Mouse (Mus musculus): ENCODE data around the gene Olfr1471. TPM values are rescaled to one million over a fixed set of nuclear protein-coding genes. Genes with fewer than 3 reads are reported as not detected.
"Not testable (repeated sequence)": the region's sequence is repeated elsewhere in the genome, so short reads cannot be mapped to it uniquely, and the experiment has no call there.

Olfr1471 gene
- total RNA-seq (2015; ENCODE audit: low replicate concordance) = not detected in 2 replicates
- total RNA-seq (2017; ENCODE audit: low replicate concordance) = not detected in 2 replicates

DNA sequence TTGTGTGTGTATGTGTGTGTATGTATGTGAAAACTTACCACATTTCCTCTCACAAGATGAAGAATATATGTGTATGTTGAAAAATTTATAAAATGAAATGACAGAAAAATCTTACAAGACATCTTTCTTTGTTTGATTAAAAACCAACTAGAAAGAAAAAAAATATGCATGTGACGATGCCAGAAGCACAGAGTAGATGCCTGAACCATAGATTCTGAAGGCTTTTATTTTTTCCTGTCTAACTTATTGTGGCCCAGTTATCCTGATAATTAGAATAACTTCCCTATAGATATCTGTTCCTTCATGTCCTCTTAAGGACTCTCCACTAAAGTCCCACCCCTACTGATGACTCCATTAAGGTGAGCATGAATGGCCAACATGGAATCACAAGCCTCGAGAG lies at the start of gene Olfr1471:
Gene Olfr1471, plus strand, starts transcription at position 301 of the 400 bp plus-strand sequence.
- ATAC-seq (replicated peaks; ENCODE audit: low FRiP score, poor library complexity, severe bottlenecking) = not testable (repeated sequence)

DNA sequence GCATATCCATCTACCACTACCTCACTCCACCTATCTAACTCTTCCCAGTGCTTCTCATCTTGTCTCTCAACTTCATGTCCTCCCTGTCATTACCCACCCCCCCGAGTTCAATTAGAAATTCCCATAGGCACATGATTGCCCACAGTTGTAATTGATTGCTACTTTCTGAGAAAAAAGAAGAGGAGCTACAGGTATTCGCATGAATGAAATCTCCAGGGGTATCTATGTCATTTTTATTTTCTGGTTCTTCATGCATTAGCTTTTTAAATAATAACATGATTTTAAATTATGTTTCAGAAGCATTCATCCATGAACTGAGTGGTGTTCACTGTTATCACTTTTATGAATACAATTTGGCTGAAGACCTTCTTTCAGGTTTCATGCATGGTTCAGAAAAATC lies 35.7 kb upstream of the Olfr1471 start, which contains the start of gene Olfr1469:
Gene Olfr1469, plus strand, starts transcription at position 301 of the 400 bp plus-strand sequence.
- no peak for ATAC-seq (replicated peaks; ENCODE audit: low FRiP score, poor library complexity, severe bottlenecking)

DNA sequence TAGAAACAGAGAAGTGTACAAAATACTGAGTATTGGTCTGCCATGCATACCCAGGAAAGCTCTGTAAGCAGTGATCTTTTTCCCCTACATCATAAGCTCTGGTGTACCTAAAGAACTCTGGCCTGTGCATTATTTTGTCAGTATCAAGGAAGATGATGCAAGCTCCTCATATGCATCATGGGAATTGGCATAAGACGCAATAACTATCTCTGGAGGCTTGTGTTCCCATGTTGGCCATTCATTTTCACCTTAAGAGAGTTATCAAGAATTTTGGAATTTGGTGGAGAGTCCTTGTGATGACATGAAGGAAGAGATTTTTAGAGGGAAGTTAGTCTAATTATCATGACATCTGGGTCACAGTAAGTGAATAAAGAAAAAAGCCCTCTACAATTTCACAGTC lies 12.8 kb downstream of the Olfr1471 start, which contains the start of gene Olfr1472:
Gene Olfr1472, minus strand, starts transcription at position 101 of the 400 bp plus-strand sequence.
- no peak for ATAC-seq (replicated peaks; ENCODE audit: low FRiP score, poor library complexity, severe bottlenecking)

DNA sequence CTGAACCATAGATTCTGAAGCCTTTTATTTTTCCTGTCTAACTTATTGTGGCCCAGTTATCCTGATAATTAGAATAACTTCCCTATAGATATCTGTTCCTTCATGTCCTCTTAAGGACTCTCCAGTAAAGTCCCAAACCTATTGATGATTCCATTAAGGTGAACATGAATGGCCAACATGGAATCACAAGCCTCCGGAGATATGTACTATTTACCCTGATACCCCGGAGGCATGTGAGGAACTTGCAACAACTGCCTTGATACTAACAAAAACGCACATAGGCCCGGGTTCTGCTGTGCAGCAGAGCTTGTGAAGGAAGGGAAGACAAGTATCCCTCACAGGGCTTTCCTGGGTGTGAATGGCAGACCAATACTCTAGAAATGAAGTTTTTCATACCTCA lies 26.1 kb downstream of the Olfr1471 start, which contains the start of gene Olfr1474:
Gene Olfr1474, plus strand, starts transcription at position 301 of the 400 bp plus-strand sequence.
- not testable (repeated sequence) for ATAC-seq (replicated peaks; ENCODE audit: low FRiP score, poor library complexity, severe bottlenecking)

- ATAC-seq (replicated peaks; ENCODE audit: low FRiP score, poor library complexity, severe bottlenecking) = no peak
Measured at GRCm38 (mm10) chr19:13480096-13480495, 36.9 kb downstream of the Olfr1471 start, which contains the start of gene Olfr1475. Gene Olfr1475 (minus strand): TSS chr19:13480196.

GRCm38 (mm10) chr19:13500246-13500645 lies 57.0 kb downstream of the Olfr1471 start, which contains the start of gene Olfr1477:
Gene Olfr1477 (plus strand): TSS chr19:13500546.
- ATAC-seq (replicated peaks; ENCODE audit: low FRiP score, poor library complexity, severe bottlenecking) = no peak

Other genes starting within 250 kb of the Olfr1471 start
- gene Olfr1463, start 212.1 kb upstream of the Olfr1471 start, total RNA-seq (2015; ENCODE audit: low replicate concordance) = not detected in 2 replicates
- gene Olfr1463, start 212.1 kb upstream of the Olfr1471 start, total RNA-seq (2017; ENCODE audit: low replicate concordance) = not detected in 2 replicates
- not detected in 2 replicates for gene Olfr1465, start 127.9 kb upstream of the Olfr1471 start, total RNA-seq (2015; ENCODE audit: low replicate concordance)
- gene Olfr1465, start 127.9 kb upstream of the Olfr1471 start, total RNA-seq (2017; ENCODE audit: low replicate concordance) = 0.70 TPM in 1 of 2 replicates, not detected in the other
- not detected in 2 replicates for gene Olfr1466, start 104.5 kb upstream of the Olfr1471 start, total RNA-seq (2015; ENCODE audit: low replicate concordance)
- gene Olfr1466, start 104.5 kb upstream of the Olfr1471 start, total RNA-seq (2017; ENCODE audit: low replicate concordance) = not detected in 2 replicates
- not detected in 2 replicates for gene Olfr1467, start 81.2 kb upstream of the Olfr1471 start, total RNA-seq (2015; ENCODE audit: low replicate concordance)
- not detected in 2 replicates for gene Olfr1467, start 81.2 kb upstream of the Olfr1471 start, total RNA-seq (2017; ENCODE audit: low replicate concordance)
- gene Olfr1469, start 35.6 kb upstream of the Olfr1471 start, total RNA-seq (2015; ENCODE audit: low replicate concordance) = not detected in 2 replicates
- not detected in 2 replicates for gene Olfr1469, start 35.6 kb upstream of the Olfr1471 start, total RNA-seq (2017; ENCODE audit: low replicate concordance)
- gene Olfr1472, start 12.7 kb downstream of the Olfr1471 start, total RNA-seq (2015; ENCODE audit: low replicate concordance) = not detected in 2 replicates
- gene Olfr1472, start 12.7 kb downstream of the Olfr1471 start, total RNA-seq (2017; ENCODE audit: low replicate concordance) = not detected in 2 replicates
- gene Olfr1474, start 26.2 kb downstream of the Olfr1471 start, total RNA-seq (2015; ENCODE audit: low replicate concordance) = not detected in 2 replicates
- not detected in 2 replicates for gene Olfr1474, start 26.2 kb downstream of the Olfr1471 start, total RNA-seq (2017; ENCODE audit: low replicate concordance)
- gene Olfr1475, start 36.8 kb downstream of the Olfr1471 start, total RNA-seq (2015; ENCODE audit: low replicate concordance) = not detected in 2 replicates
- not detected in 2 replicates for gene Olfr1475, start 36.8 kb downstream of the Olfr1471 start, total RNA-seq (2017; ENCODE audit: low replicate concordance)
- gene Olfr1477, start 57.1 kb downstream of the Olfr1471 start, total RNA-seq (2015; ENCODE audit: low replicate concordance) = not detected in 2 replicates
- not detected in 2 replicates for gene Olfr1477, start 57.1 kb downstream of the Olfr1471 start, total RNA-seq (2017; ENCODE audit: low replicate concordance)
- not detected in 2 replicates for gene Olfr1480, start 84.5 kb downstream of the Olfr1471 start, total RNA-seq (2015; ENCODE audit: low replicate concordance)
- gene Olfr1480, start 84.5 kb downstream of the Olfr1471 start, total RNA-seq (2017; ENCODE audit: low replicate concordance) = not detected in 2 replicates
- gene Olfr1484, start 140.1 kb downstream of the Olfr1471 start, total RNA-seq (2015; ENCODE audit: low replicate concordance) = not detected in 2 replicates
- not detected in 2 replicates for gene Olfr1484, start 140.1 kb downstream of the Olfr1471 start, total RNA-seq (2017; ENCODE audit: low replicate concordance)
- not detected in 2 replicates for gene Olfr1487, start 174.0 kb downstream of the Olfr1471 start, total RNA-seq (2015; ENCODE audit: low replicate concordance)
- gene Olfr1487, start 174.0 kb downstream of the Olfr1471 start, total RNA-seq (2017; ENCODE audit: low replicate concordance) = not detected in 2 replicates
- gene Olfr1489, start 188.2 kb downstream of the Olfr1471 start, total RNA-seq (2015; ENCODE audit: low replicate concordance) = not detected in 2 replicates
- gene Olfr1489, start 188.2 kb downstream of the Olfr1471 start, total RNA-seq (2017; ENCODE audit: low replicate concordance) = not detected in 2 replicates
- gene Olfr1490, start 207.7 kb downstream of the Olfr1471 start, total RNA-seq (2015; ENCODE audit: low replicate concordance) = not detected in 2 replicates
- gene Olfr1490, start 207.7 kb downstream of the Olfr1471 start, total RNA-seq (2017; ENCODE audit: low replicate concordance) = not detected in 2 replicates